Mouse (Mus musculus) forebrain, embryonic 16.5 days (tissue): ENCODE results near the gene Haspin. TPM values are rescaled to one million over a fixed set of nuclear protein-coding genes. Genes with fewer than 3 reads are reported as not detected.

Experiments
- ATAC-seq: fragments of 200-750 bp; cut with Nextera tagmentation; 2 replicates; pipeline ENCODE4 v1.8.0; 2017; ENCODE audit warnings: mild to moderate bottlenecking, moderate library complexity
- H3K27ac ChIP-seq: fragments of 300-500 bp; sonication (generic); 2 replicates; pipeline ENCODE4 v1.5.1; 2014; ENCODE audit warnings: low read length, control low read depth
- H3K27me3 ChIP-seq: fragments of 300-500 bp; sonication (generic); replicated peaks from 2 replicates; pipeline ENCODE4 v1.6.1; 2014; ENCODE audit warnings: low read length; ENCODE audit not compliant: control insufficient read depth, insufficient read depth
- H3K36me3 ChIP-seq: fragments of 300-500 bp; sonication (generic); 2 replicates; pipeline ENCODE4 v1.6.1; 2014; ENCODE audit not compliant: control insufficient read depth, insufficient read depth
- H3K4me1 ChIP-seq: fragments of 300-500 bp; sonication (generic); replicated peaks from 2 replicates; pipeline ENCODE4 v1.6.1; 2014; ENCODE audit warnings: low read length; ENCODE audit not compliant: control insufficient read depth, insufficient read depth
- H3K4me2 ChIP-seq: fragments of 300-500 bp; sonication (generic); 2 replicates; pipeline ENCODE4 v1.6.1; 2014; ENCODE audit warnings: mild to moderate bottlenecking, low read length, control low read depth
- H3K4me3 ChIP-seq: fragments of 300-500 bp; sonication (generic); replicated peaks from 2 replicates; pipeline ENCODE4 v1.5.1; 2014; ENCODE audit warnings: mild to moderate bottlenecking, low read length, control low read depth
- H3K9ac ChIP-seq: fragments of 300-500 bp; sonication (generic); replicated peaks from 2 replicates; pipeline ENCODE4 v1.6.1; 2014; ENCODE audit warnings: low read depth, low read length, control low read depth
- H3K9me3 ChIP-seq: fragments of 300-500 bp; sonication (generic); 2 replicates; pipeline ENCODE4 v1.6.1; 2016; ENCODE audit warnings: low read length; ENCODE audit not compliant: control insufficient read depth
- WGBS: fragments of 180-500 bp; shearing (Covaris S2); extraction: QIAGEN DNeasy Blood & Tissue Kit; methylation state at CpG from one replicate; pipeline ENCODE4 v1.1.7; 2014; 5-methylcytosine and 5-hydroxymethylcytosine counted together
- polyA plus RNA-seq: library from polyadenylated mRNA; unstranded; fragments of >200 nt; fragmentation: Nextera tagmentation; extraction: Ambion mirVana; gene quantifications from 2 replicates; pipeline ENCODE4 v1.2.1, GENCODE M21; 2015

Haspin gene
- polyA plus RNA-seq, 1 experiment from 2014 or later, result 5.8 TPM

DNA sequence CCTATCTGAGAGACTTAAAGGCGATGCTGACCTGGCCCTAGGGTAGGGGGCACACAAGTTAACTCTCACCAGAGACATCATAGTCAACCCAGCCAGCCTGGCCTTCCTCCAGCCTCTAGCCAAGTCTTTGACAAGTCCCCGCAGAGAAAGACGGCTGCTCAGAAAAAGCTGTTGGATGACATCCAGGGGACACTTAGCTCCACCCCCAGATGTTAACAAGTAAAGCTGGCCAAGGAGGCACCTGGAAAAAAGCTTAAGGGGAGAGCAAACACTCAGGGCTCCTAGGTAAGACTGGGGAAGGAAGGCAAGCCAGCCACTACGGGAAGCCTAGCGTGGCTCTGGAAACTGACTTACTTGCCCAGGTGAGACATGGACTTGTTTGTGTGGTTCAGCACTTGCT lies 34.1 kb upstream of the Haspin start:
- 48% methylated on average over 5 of the region's 5 CpGs for WGBS
- ATAC-seq, result no peak
- Histone ChIP-seq H3K4me1 (peaks cover 16% of the 10 kb centered on the region), H3K9ac (no peak overlapping the region), H3K27me3 (no peaks in the 10 kb centered on the region), H3K4me2 (no peak overlapping the region), H3K4me3 (no peak overlapping the region), H3K36me3 (peaks cover 2% of the 10 kb centered on the region; the same call in 1 of the 2 replicates), H3K27ac (no peak overlapping the region), H3K9me3 (no peaks in the 10 kb centered on the region)

GRCm38 (mm10) chr11:73169231-73169630 lies 31.1 kb upstream of the Haspin start:
- no peak overlapping the region for H3K9ac ChIP-seq
- 0 out of 2 replicates have a peak, but pooled peaks cover 2% of the 10 kb centered on the region for H3K4me1 ChIP-seq
- peak; percentile 55 for ATAC-seq
- 43% methylated on average over 4 of the region's 4 CpGs for WGBS
- no peak overlapping the region for H3K4me3 ChIP-seq
- H3K9me3 ChIP-seq, result no peaks in the 10 kb centered on the region
- no peaks in the 10 kb centered on the region for H3K27me3 ChIP-seq
- peaks cover 2% of the 10 kb centered on the region; the same call in 1 of the 2 replicates for H3K36me3 ChIP-seq
- H3K27ac ChIP-seq, result no peak overlapping the region
- no peak overlapping the region for H3K4me2 ChIP-seq

DNA sequence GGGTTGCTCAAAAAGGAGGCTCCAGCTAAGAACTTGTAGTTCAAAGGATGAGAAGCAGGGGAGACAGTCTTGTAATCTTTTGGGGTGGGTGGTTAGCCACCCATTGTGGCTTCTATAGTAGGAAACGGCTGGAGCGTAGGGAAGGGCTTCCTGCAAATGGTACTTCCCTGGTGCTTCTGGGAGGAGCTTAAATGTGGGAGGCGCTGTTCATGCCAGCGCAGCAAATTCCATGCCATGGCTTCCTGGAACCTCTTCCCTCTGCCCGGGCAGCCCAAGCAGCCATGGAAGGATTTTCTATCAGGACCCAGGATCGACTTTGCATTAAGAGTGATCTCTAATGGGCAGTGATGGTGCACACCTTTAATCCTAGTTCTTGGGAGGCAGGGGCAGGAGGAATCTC lies 30.5 kb upstream of the Haspin start:
- H3K9ac ChIP-seq, result no peak overlapping the region
- H3K4me3 ChIP-seq, result no peak overlapping the region
- no peak overlapping the region for H3K4me2 ChIP-seq
- peaks cover 2% of the 10 kb centered on the region; the same call in 1 of the 2 replicates for H3K36me3 ChIP-seq
- ATAC-seq, result no peak
- no peaks in the 10 kb centered on the region for H3K27me3 ChIP-seq
- WGBS, result 78% methylated on average over 6 of the region's 6 CpGs
- no peak overlapping the region for H3K27ac ChIP-seq
- no peaks in the 10 kb centered on the region for H3K9me3 ChIP-seq
- 0 out of 2 replicates have a peak, but pooled peaks cover 2% of the 10 kb centered on the region for H3K4me1 ChIP-seq

DNA sequence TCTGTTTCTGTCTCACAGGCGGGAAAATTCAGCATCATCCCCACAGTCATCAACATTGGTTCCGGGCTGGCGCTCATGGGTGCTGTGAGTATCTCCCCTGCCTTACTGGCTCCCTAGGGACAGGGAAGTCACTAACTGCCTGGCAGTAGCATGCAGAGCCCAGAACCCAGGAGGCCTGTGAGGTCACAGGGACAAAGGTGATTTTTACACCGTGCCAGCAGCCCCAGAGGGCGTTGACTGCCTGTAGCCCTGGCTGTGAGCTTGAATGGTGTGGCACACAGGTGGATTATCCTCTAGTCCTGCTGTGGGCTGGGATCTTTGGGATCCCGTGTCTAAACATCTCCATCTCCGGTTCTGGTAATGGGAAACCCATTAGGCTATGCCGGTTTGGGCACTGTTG lies 30.0 kb upstream of the Haspin start:
- no peak overlapping the region for H3K4me2 ChIP-seq
- H3K4me1 ChIP-seq, result 0 out of 2 replicates have a peak, but pooled peaks cover 2% of the 10 kb centered on the region
- no peak overlapping the region for H3K9ac ChIP-seq
- H3K4me3 ChIP-seq, result no peak overlapping the region
- no peak overlapping the region for H3K27ac ChIP-seq
- no peak for ATAC-seq
- WGBS, result 87% methylated on average over 8 of the region's 8 CpGs
- no peaks in the 10 kb centered on the region for H3K27me3 ChIP-seq
- no peaks in the 10 kb centered on the region; the same call in 1 of the 2 replicates for H3K36me3 ChIP-seq
- H3K9me3 ChIP-seq, result no peaks in the 10 kb centered on the region

DNA sequence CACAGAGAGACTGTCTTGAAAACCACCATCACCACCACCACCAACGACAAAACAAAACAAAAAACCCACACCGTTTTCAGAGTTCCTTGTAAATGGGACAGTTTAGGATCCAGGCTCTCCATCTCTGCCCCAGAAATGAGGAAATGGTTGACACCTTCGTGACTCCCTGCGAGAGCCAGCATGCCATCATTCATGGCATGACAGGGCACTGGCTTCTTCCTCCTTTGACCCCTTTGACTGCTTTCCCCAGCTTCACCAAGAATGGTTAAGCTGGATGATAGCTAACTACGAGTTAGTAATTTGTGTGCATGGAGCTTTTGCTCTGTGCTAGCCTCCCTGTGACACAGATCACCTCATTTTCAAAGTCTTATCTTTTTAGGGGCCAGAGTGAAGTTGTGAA lies 24.2 kb upstream of the Haspin start:
- Histone ChIP-seq H3K9ac (no peak overlapping the region), H3K4me2 (no peak overlapping the region), H3K9me3 (no peaks in the 10 kb centered on the region), H3K36me3 (no peaks in the 10 kb centered on the region), H3K27me3 (peaks cover 17% of the 10 kb centered on the region; the same call in 1 of the 2 replicates), H3K4me1 (0 out of 2 replicates have a peak, but pooled peaks cover 5% of the 10 kb centered on the region), H3K27ac (no peak overlapping the region), H3K4me3 (no peak overlapping the region)
- 85% methylated on average over 5 of the region's 5 CpGs for WGBS
- ATAC-seq, result no peak

GRCm38 (mm10) chr11:73161616-73162015 lies 23.5 kb upstream of the Haspin start:
- Histone ChIP-seq H3K36me3 (no peaks in the 10 kb centered on the region), H3K27me3 (peaks cover 17% of the 10 kb centered on the region; the same call in 1 of the 2 replicates), H3K27ac (no peak overlapping the region), H3K9me3 (no peaks in the 10 kb centered on the region), H3K9ac (no peak overlapping the region), H3K4me2 (no peak overlapping the region), H3K4me1 (0 out of 2 replicates have a peak, but pooled peaks cover 5% of the 10 kb centered on the region), H3K4me3 (no peak overlapping the region)
- ATAC-seq, result no peak
- WGBS, result 87% methylated on average over 4 of the region's 4 CpGs

- no peak for ATAC-seq
- no peak overlapping the region for H3K9ac ChIP-seq
These were observed 22.7 kb upstream of the Haspin start for GRCm38 (mm10) chr11:73160811-73161200.

GRCm38 (mm10) chr11:73159957-73160810 lies 22.1 kb upstream of the Haspin start, which contains the start of gene P2rx5:
Gene P2rx5, plus strand, starts transcription at chr11:73160421.
- Histone ChIP-seq H3K27me3 (peaks cover 17% of the 10 kb centered on the region; the same call in 1 of the 2 replicates), H3K27ac (no peak within 1 kb of the TSS), H3K9ac (peak within 1 kb of the TSS; percentile 28), H3K4me2 (peak within 1 kb of the TSS; percentile 58), H3K4me3 (peak within 1 kb of the TSS; percentile 36), H3K4me1 (0 out of 2 replicates have a peak, but pooled peaks cover 5% of the 10 kb centered on the region), H3K9me3 (no peaks in the 10 kb centered on the region), H3K36me3 (no peaks in the 10 kb centered on the region)
- ATAC-seq, result 0 out of 2 replicates have a peak, but pooled peaks have one; percentile 45
- 3% methylated on average over 49 of the region's 49 CpGs for WGBS

More at GRCm38 (mm10) chr11:73160811-73161200, 22.7 kb upstream of the Haspin start:
- 27% methylated on average over 6 of the region's 6 CpGs for WGBS
- H3K36me3 ChIP-seq, result no peaks in the 10 kb centered on the region
- peaks cover 17% of the 10 kb centered on the region; the same call in 1 of the 2 replicates for H3K27me3 ChIP-seq
- peak overlapping the region; percentile 58 for H3K4me2 ChIP-seq
- H3K27ac ChIP-seq, result no peak overlapping the region
- 0 out of 2 replicates have a peak, but pooled peaks cover 5% of the 10 kb centered on the region for H3K4me1 ChIP-seq
- no peak overlapping the region for H3K4me3 ChIP-seq
- H3K9me3 ChIP-seq, result no peaks in the 10 kb centered on the region

DNA sequence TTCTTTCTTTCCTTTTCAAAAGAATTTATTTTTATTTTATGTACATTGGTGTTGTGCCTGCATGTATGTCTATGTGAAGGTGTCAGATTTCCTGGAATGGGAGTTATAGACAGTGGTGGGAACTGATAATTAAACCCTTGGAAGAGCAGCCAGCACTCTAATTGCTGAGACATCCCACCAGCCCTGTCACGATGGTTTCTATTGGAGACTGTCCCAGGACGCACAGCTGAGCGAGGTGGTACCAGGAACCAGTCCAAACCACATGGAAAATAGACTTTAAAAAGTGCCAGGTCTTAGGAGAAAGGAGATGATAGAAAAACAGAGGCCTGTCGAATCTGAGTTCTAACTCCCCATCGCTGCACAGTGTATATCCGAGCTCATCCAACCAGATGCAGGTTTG lies 17.0 kb upstream of the Haspin start:
- 51% methylated on average over 6 of the region's 6 CpGs for WGBS
- Histone ChIP-seq H3K36me3 (no peaks in the 10 kb centered on the region), H3K27ac (no peak overlapping the region), H3K27me3 (peaks cover 9% of the 10 kb centered on the region; the same call in 1 of the 2 replicates), H3K9me3 (no peaks in the 10 kb centered on the region), H3K4me3 (no peak overlapping the region), H3K4me2 (no peak overlapping the region), H3K4me1 (0 out of 2 replicates have a peak, but pooled peaks cover under 1% of the 10 kb centered on the region), H3K9ac (no peak overlapping the region)
- peak; percentile 50 for ATAC-seq
